Mouse (Mus musculus) C2C12 (cell line): ENCODE data around the gene Smco3.

Source experiments
- CTCF ChIP-seq: IDR thresholded peaks from one replicate; pipeline ENCODE4 v1.5.1; 2011; ENCODE audit not compliant: control insufficient read depth, insufficient read depth, insufficient read length
- MAX ChIP-seq: IDR thresholded peaks from one replicate; pipeline ENCODE4 v1.6.1; 2011; ENCODE audit warnings: mild to moderate bottlenecking, control low read depth
- USF1 ChIP-seq: IDR thresholded peaks from one replicate; pipeline ENCODE4 v1.6.1; 2011; ENCODE audit warnings: low read depth, mild to moderate bottlenecking, control low read depth, moderate library complexity

DNA sequence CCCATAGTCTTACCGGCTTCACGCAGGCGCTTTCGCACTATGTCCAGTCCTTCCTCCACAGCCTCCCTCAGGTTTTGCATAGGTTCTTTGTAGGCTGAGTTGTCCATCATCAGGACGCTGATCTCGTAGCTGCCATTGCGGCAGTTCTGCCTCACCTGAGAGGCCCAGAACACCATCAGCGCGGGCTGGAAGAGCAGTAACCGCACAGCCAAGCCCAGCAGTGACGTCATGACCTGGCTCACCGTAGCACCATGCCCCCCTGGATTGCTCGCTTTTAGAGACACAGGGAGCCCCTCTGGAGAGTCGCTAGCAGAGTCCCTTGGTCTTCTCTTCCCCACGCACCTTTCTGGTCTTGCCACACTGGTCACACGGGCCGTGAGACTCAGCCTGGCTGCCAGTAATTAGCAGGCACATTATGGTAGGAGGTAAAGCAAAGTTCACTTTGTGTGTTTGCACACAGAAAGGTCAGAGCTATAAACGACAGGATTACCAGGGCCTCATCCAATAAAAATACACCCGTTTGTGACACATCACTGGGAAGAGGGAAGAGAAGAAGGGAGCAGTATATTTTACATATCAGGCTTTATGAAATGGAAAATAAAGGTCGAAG, 53.8 kb downstream of the Smco3 start, which contains the start of gene Gucy2c:
- TF ChIP-seq CTCF, result no peak
- no peak for TF ChIP-seq MAX
- TF ChIP-seq USF1, result no peak
